Mouse (Mus musculus): ENCODE data around the gene Scp2. TPM values are rescaled to one million over a fixed set of nuclear protein-coding genes. Genes with fewer than 3 reads are reported as not detected.
"Not testable (repeated sequence)": the region's sequence is repeated elsewhere in the genome, so short reads cannot be mapped to it uniquely, and the experiment has no call there.

Scp2 gene
- polyA plus RNA-seq, 1 experiment = 224 TPM

GRCm38 (mm10) chr4:108083993-108084392, 60.8 kb downstream of the Scp2 start:
- 95% methylated on average over 2 of the region's 2 CpGs for WGBS
- no peak overlapping the region for H3K4me3 ChIP-seq (replicated peaks; ENCODE audit: insufficient read depth, low read depth, low read length)
- no peak for TF ChIP-seq CTCF (IDR thresholded peaks at IDR 0.05; ENCODE audit: borderline replicate concordance, insufficient read depth, low read depth, low read length)
- no peak for TF ChIP-seq POLR2A (IDR thresholded peaks at IDR 0.05; ENCODE audit: borderline replicate concordance, insufficient read depth, low read length)
- H3K27ac ChIP-seq (ENCODE audit: insufficient read depth, low read length) = no peak overlapping the region
- H3K4me1 ChIP-seq (ENCODE audit: control insufficient read depth, insufficient read depth, low read length) = no peaks in the 10 kb centered on the region
- no peaks in the 10 kb centered on the region; the same call in 1 of the 2 replicates for H3K27me3 ChIP-seq (ENCODE audit: control insufficient read depth, insufficient read depth, low read length)
- no peak for DNase-seq

GRCm38 (mm10) chr4:108083032-108083735, 61.6 kb downstream of the Scp2 start:
- Histone ChIP-seq H3K4me3 (replicated peaks; ENCODE audit: insufficient read depth, low read depth, low read length) (no peak overlapping the region), H3K4me1 (ENCODE audit: control insufficient read depth, insufficient read depth, low read length) (no peaks in the 10 kb centered on the region), H3K27me3 (ENCODE audit: control insufficient read depth, insufficient read depth, low read length) (no peaks in the 10 kb centered on the region; the same call in 1 of the 2 replicates), H3K27ac (ENCODE audit: insufficient read depth, low read length) (no peak overlapping the region)
- 78% methylated on average over 6 of the region's 6 CpGs for WGBS
- TF ChIP-seq POLR2A (IDR thresholded peaks at IDR 0.05; ENCODE audit: borderline replicate concordance, insufficient read depth, low read length) = no peak
- no peak for TF ChIP-seq CTCF (IDR thresholded peaks at IDR 0.05; ENCODE audit: borderline replicate concordance, insufficient read depth, low read depth, low read length)
- DNase-seq = no peak

- no peak for DNase-seq
- TF ChIP-seq CTCF (IDR thresholded peaks at IDR 0.05; ENCODE audit: borderline replicate concordance, insufficient read depth, low read depth, low read length) (no peak), POLR2A (IDR thresholded peaks at IDR 0.05; ENCODE audit: borderline replicate concordance, insufficient read depth, low read length) (no peak)
- no peaks in the 10 kb centered on the region; the same call in 1 of the 2 replicates for H3K27me3 ChIP-seq (ENCODE audit: control insufficient read depth, insufficient read depth, low read length)
- H3K4me1 ChIP-seq (ENCODE audit: control insufficient read depth, insufficient read depth, low read length) = no peaks in the 10 kb centered on the region
- WGBS = 96% methylated on average over 2 of the region's 2 CpGs
- H3K4me3 ChIP-seq (replicated peaks; ENCODE audit: insufficient read depth, low read depth, low read length) = no peak overlapping the region
- H3K27ac ChIP-seq (ENCODE audit: insufficient read depth, low read length) = no peak overlapping the region
Measured at GRCm38 (mm10) chr4:108082401-108082806, 62.4 kb downstream of the Scp2 start.

GRCm38 (mm10) chr4:108080876-108081275, 63.9 kb downstream of the Scp2 start:
- Histone ChIP-seq H3K4me3 (replicated peaks; ENCODE audit: insufficient read depth, low read depth, low read length) (no peak overlapping the region), H3K27me3 (ENCODE audit: control insufficient read depth, insufficient read depth, low read length) (no peaks in the 10 kb centered on the region; the same call in 1 of the 2 replicates), H3K4me1 (ENCODE audit: control insufficient read depth, insufficient read depth, low read length) (no peaks in the 10 kb centered on the region), H3K27ac (ENCODE audit: insufficient read depth, low read length) (no peak overlapping the region)
- no peak for DNase-seq
- WGBS = 66% methylated on average over 5 of the region's 5 CpGs
- TF ChIP-seq CTCF (IDR thresholded peaks at IDR 0.05; ENCODE audit: borderline replicate concordance, insufficient read depth, low read depth, low read length) = no peak
- TF ChIP-seq POLR2A (IDR thresholded peaks at IDR 0.05; ENCODE audit: borderline replicate concordance, insufficient read depth, low read length) = no peak

- no peak for TF ChIP-seq CTCF (IDR thresholded peaks at IDR 0.05; ENCODE audit: borderline replicate concordance, insufficient read depth, low read depth, low read length)
- no peak for TF ChIP-seq POLR2A (IDR thresholded peaks at IDR 0.05; ENCODE audit: borderline replicate concordance, insufficient read depth, low read length)
- H3K4me1 ChIP-seq (ENCODE audit: control insufficient read depth, insufficient read depth, low read length) = no peaks in the 10 kb centered on the region
- no peak overlapping the region for H3K27ac ChIP-seq (ENCODE audit: insufficient read depth, low read length)
- no peak for DNase-seq
- 62% methylated on average over 2 of the region's 2 CpGs for WGBS
- H3K4me3 ChIP-seq (replicated peaks; ENCODE audit: insufficient read depth, low read depth, low read length) = no peak overlapping the region
- H3K27me3 ChIP-seq (ENCODE audit: control insufficient read depth, insufficient read depth, low read length) = no peaks in the 10 kb centered on the region; the same call in 1 of the 2 replicates
Measured at GRCm38 (mm10) chr4:108079762-108080161, 65.0 kb downstream of the Scp2 start.

GRCm38 (mm10) chr4:108079191-108079590, 65.6 kb downstream of the Scp2 start:
- DNase-seq; H3K27ac ChIP-seq (ENCODE audit: insufficient read depth, low read length); H3K27me3 ChIP-seq (ENCODE audit: control insufficient read depth, insufficient read depth, low read length); H3K4me1 ChIP-seq (ENCODE audit: control insufficient read depth, insufficient read depth, low read length); H3K4me3 ChIP-seq (replicated peaks; ENCODE audit: insufficient read depth, low read depth, low read length): not testable (repeated sequence)
- WGBS = 79% methylated on average over 15 of the region's 15 CpGs

GRCm38 (mm10) chr4:108077224-108077955, 67.4 kb downstream of the Scp2 start:
- DNase-seq = no peak
- H3K27ac ChIP-seq (ENCODE audit: insufficient read depth, low read length) = no peak overlapping the region
- WGBS = 78% methylated on average over 3 of the region's 3 CpGs

More at GRCm38 (mm10) chr4:108077224-108077955, 67.4 kb downstream of the Scp2 start:
- TF ChIP-seq POLR2A (IDR thresholded peaks at IDR 0.05; ENCODE audit: borderline replicate concordance, insufficient read depth, low read length) = no peak
- no peak for TF ChIP-seq CTCF (IDR thresholded peaks at IDR 0.05; ENCODE audit: borderline replicate concordance, insufficient read depth, low read depth, low read length)
- no peak overlapping the region for H3K4me3 ChIP-seq (replicated peaks; ENCODE audit: insufficient read depth, low read depth, low read length)
- H3K4me1 ChIP-seq (ENCODE audit: control insufficient read depth, insufficient read depth, low read length) = no peaks in the 10 kb centered on the region
- no peaks in the 10 kb centered on the region; the same call in 1 of the 2 replicates for H3K27me3 ChIP-seq (ENCODE audit: control insufficient read depth, insufficient read depth, low read length)
